Mouse (Mus musculus) MEL (cell line): ENCODE results near the gene Sacs. TPM values are rescaled to one million over a fixed set of nuclear protein-coding genes. Genes with fewer than 3 reads are reported as not detected.
A peak's percentile ranks its signal among the peaks of the same experiment; 100 is the strongest.

Experiments
- DNase-seq: peaks from one replicate; pipeline ENCODE4 v3.0.0; 2011; ENCODE audit warnings: low read depth, low spot score
- H3K27ac ChIP-seq: 2 replicates; pipeline ENCODE4 v1.5.1; 2012; ENCODE audit warnings: low read depth, mild to moderate bottlenecking, control low read depth, low read length, moderate library complexity; ENCODE audit not compliant: control insufficient read depth
- H3K27me3 ChIP-seq, 2 experiments: fragments of 150-350 bp in 1 of 2; sonication (generic) in 1 of 2; 2 replicates each; pipeline ENCODE4 v1.6.1; 2012; ENCODE audit warnings: low read length in 2 of 2, mild to moderate bottlenecking in 2 of 2, improper control_type of control experiment in 1 of 2, moderate library complexity in 1 of 2; ENCODE audit not compliant: insufficient read depth in 2 of 2, control insufficient read depth in 1 of 2
- H3K36me3 ChIP-seq, 2 experiments: 2 replicates each; pipeline ENCODE4 v1.6.1; 2012 to 2014; ENCODE audit warnings: low read length in 2 of 2, improper control_type of control experiment in 1 of 2, inconsistent platforms in 1 of 2, mild to moderate bottlenecking in 1 of 2; ENCODE audit not compliant: insufficient read depth in 2 of 2, control insufficient read depth in 1 of 2
- H3K4me1 ChIP-seq, 2 experiments: fragments of 150-350 bp in 1 of 2; sonication (generic) in 1 of 2; 2 replicates each; pipeline ENCODE4 v1.6.1; 2012; ENCODE audit warnings: low read length in 2 of 2, improper control_type of control experiment in 1 of 2, mild to moderate bottlenecking in 1 of 2; ENCODE audit not compliant: insufficient read depth in 2 of 2, control insufficient read depth in 1 of 2
- H3K4me3 ChIP-seq, 2 experiments: fragments of 150-350 bp in 1 of 2; sonication (generic) in 1 of 2; 2 replicates each; pipeline ENCODE4 v1.5.1; 2012; ENCODE audit warnings: low read depth in 2 of 2, low read length in 2 of 2, mild to moderate bottlenecking in 2 of 2, moderate library complexity in 2 of 2, control low read depth in 1 of 2, improper control_type of control experiment in 1 of 2; ENCODE audit not compliant: control insufficient read depth in 1 of 2, insufficient read depth in 1 of 2
- H3K79me2 ChIP-seq: 2 replicates; pipeline ENCODE4 v1.6.1; 2012; ENCODE audit warnings: mild to moderate bottlenecking, low read length, moderate library complexity; ENCODE audit not compliant: control insufficient read depth, poor library complexity, insufficient read depth
- H3K9ac ChIP-seq: 2 replicates; pipeline ENCODE4 v1.6.1; 2012; ENCODE audit warnings: low read depth, mild to moderate bottlenecking, control low read depth, low read length, moderate library complexity; ENCODE audit not compliant: control insufficient read depth, poor library complexity, severe bottlenecking
- H3K9me3 ChIP-seq: fragments of 150-350 bp; sonication (generic); replicated peaks from 2 replicates; pipeline ENCODE4 v1.6.1; 2012; ENCODE audit warnings: mild to moderate bottlenecking, low read length, improper control_type of control experiment, moderate library complexity; ENCODE audit not compliant: insufficient read depth
- BHLHE40 ChIP-seq: IDR thresholded peaks from 2 replicates; pipeline ENCODE4 v1.6.1; 2012; ENCODE audit warnings: low read depth, mild to moderate bottlenecking, inconsistent platforms, low read length, improper control_type of control experiment, borderline replicate concordance
- CHD1 ChIP-seq: IDR thresholded peaks from 2 replicates; pipeline ENCODE4 v1.6.1; 2012; ENCODE audit warnings: low read depth, mild to moderate bottlenecking, inconsistent platforms, low read length, improper control_type of control experiment
- CTCF ChIP-seq, 3 experiments: IDR thresholded peaks in 2 of 3; conservative IDR thresholded peaks in 1 of 3; 2 replicates each; pipeline ENCODE4 v1.5.1; 2011 to 2012; ENCODE audit warnings: low read length in 3 of 3, low read depth in 2 of 3, mild to moderate bottlenecking in 2 of 3, improper control_type of control experiment in 1 of 3, inconsistent platforms in 1 of 3, mixed read lengths in 1 of 3, moderate library complexity in 1 of 3; ENCODE audit not compliant: control insufficient read depth in 1 of 3, insufficient read depth in 1 of 3, poor library complexity in 1 of 3, severe bottlenecking in 1 of 3
- GABPA ChIP-seq: IDR thresholded peaks from 2 replicates; pipeline ENCODE4 v1.6.1; 2012; ENCODE audit warnings: low read depth, mild to moderate bottlenecking, inconsistent platforms, low read length, improper control_type of control experiment, moderate library complexity
- GATA1 ChIP-seq: IDR thresholded peaks from 2 replicates; pipeline ENCODE4 v1.6.1; 2011; ENCODE audit warnings: low read depth, low read length, improper control_type of control experiment
- HCFC1 ChIP-seq: IDR thresholded peaks from 2 replicates; pipeline ENCODE4 v1.6.1; 2012; ENCODE audit warnings: low read depth, mild to moderate bottlenecking, inconsistent platforms, low read length, improper control_type of control experiment, moderate library complexity
- JUND ChIP-seq: IDR thresholded peaks from 2 replicates; pipeline ENCODE4 v1.6.1; 2011; ENCODE audit warnings: low read depth, mild to moderate bottlenecking, improper control_type of control experiment, low read length
- MAZ ChIP-seq: IDR thresholded peaks from 2 replicates; pipeline ENCODE4 v1.6.1; 2012; ENCODE audit warnings: low read depth, mild to moderate bottlenecking, inconsistent platforms, low read length, improper control_type of control experiment
- MXI1 ChIP-seq: IDR thresholded peaks from 2 replicates; pipeline ENCODE4 v1.6.1; 2011; ENCODE audit warnings: mild to moderate bottlenecking, low read depth, low read length, improper control_type of control experiment
- POLR2A ChIP-seq, 2 experiments: IDR thresholded peaks; 2 replicates each; pipeline ENCODE4 v1.6.1; 2011 to 2012; ENCODE audit warnings: low read length in 2 of 2, mild to moderate bottlenecking in 2 of 2, control low read depth in 1 of 2, improper control_type of control experiment in 1 of 2, low read depth in 1 of 2, moderate library complexity in 1 of 2; ENCODE audit not compliant: control insufficient read depth in 1 of 2, insufficient read depth in 1 of 2, poor library complexity in 1 of 2
- POLR2AphosphoS2 ChIP-seq: IDR thresholded peaks from 2 replicates; pipeline ENCODE4 v1.6.1; 2011; ENCODE audit warnings: low read length, improper control_type of control experiment
- POLR2AphosphoS5 ChIP-seq: IDR thresholded peaks from 2 replicates; pipeline ENCODE4 v1.6.1; 2012; ENCODE audit warnings: low read depth, borderline replicate concordance, mild to moderate bottlenecking, inconsistent platforms, low read length, moderate library complexity, mixed read lengths
- RAD21 ChIP-seq: IDR thresholded peaks from 2 replicates; pipeline ENCODE4 v1.6.1; 2011; ENCODE audit warnings: mild to moderate bottlenecking, low read depth, low read length, improper control_type of control experiment
- RCOR1 ChIP-seq: IDR thresholded peaks from 2 replicates; pipeline ENCODE4 v1.6.1; 2012; ENCODE audit warnings: low read depth, mild to moderate bottlenecking, inconsistent platforms, low read length, improper control_type of control experiment
- SMC3 ChIP-seq: IDR thresholded peaks from 2 replicates; pipeline ENCODE4 v1.6.1; 2011; ENCODE audit warnings: low read depth, low read length, improper control_type of control experiment
- TBP ChIP-seq: IDR thresholded peaks from 2 replicates; pipeline ENCODE4 v1.8.0; 2011; ENCODE audit warnings: low read depth, low read length, improper control_type of control experiment
- UBTF ChIP-seq: IDR thresholded peaks from 2 replicates; pipeline ENCODE4 v1.6.1; 2012; ENCODE audit warnings: low read depth, mild to moderate bottlenecking, inconsistent platforms, low read length, improper control_type of control experiment, moderate library complexity, borderline replicate concordance; ENCODE audit not compliant: insufficient read depth
- USF1 ChIP-seq: IDR thresholded peaks from 2 replicates; pipeline ENCODE4 v1.6.1; 2014; ENCODE audit warnings: low read depth, mild to moderate bottlenecking, inconsistent platforms, low read length, improper control_type of control experiment, moderate library complexity
- ZC3H11A ChIP-seq: IDR thresholded peaks from 2 replicates; pipeline ENCODE4 v1.6.1; 2012; ENCODE audit warnings: low read depth, mild to moderate bottlenecking, inconsistent platforms, low read length, improper control_type of control experiment
- ZMIZ1 ChIP-seq: IDR thresholded peaks from 2 replicates; pipeline ENCODE4 v1.6.1; 2012; ENCODE audit warnings: low read depth, mild to moderate bottlenecking, inconsistent platforms, low read length, improper control_type of control experiment, moderate library complexity
- polyA plus RNA-seq, 2 experiments: library from polyadenylated mRNA; stranded (reverse) in 1 of 2; unstranded in 1 of 2; fragments of >175 nt in 1 of 2; fragments of >200 nt in 1 of 2; gene quantifications; 2 replicates each; pipeline versions ENCODE4 v1.2.1 to v1.2.4; 2012; ENCODE audit warnings: low replicate concordance in 2 of 2, low read depth in 1 of 2; ENCODE audit not compliant: insufficient read length in 2 of 2, insufficient read depth in 1 of 2, missing spikeins in 1 of 2
- total RNA-seq: library from RNA; depleted of rRNA; stranded (reverse); fragments of 300-350 nt; gene quantifications from 2 replicates; pipeline ENCODE4 v1.2.3, GENCODE M21; 2012

The Sacs gene
- total and polyA plus RNA-seq, 3 experiments, result 10.9 to 32.0 (median 12.1) TPM

GRCm38 (mm10) chr14:61112404-61112803 lies 25.9 kb upstream of the Sacs start:
- H3K79me2 ChIP-seq, result no peaks in the 10 kb centered on the region
- H3K36me3 ChIP-seq, result no peaks in the 10 kb centered on the region
- peaks cover 0 to 4% of the 10 kb centered on the region in 2 experiments; a peak in 1 of 4 replicates for H3K27me3 ChIP-seq
- TF ChIP-seq SMC3 (peak; percentile 83), BHLHE40 (no peak), CTCF (IDR thresholded peaks at IDR 0.05 in 2 of 3, conservative IDR thresholded peaks at IDR 0.05 in 1 of 3; ENCODE audit: control insufficient read depth in 1 of 3, insufficient read depth in 1 of 3, low read depth in 2 of 3, low read length in 3 of 3, poor library complexity in 1 of 3, severe bottlenecking in 1 of 3) (peak; percentile 42 to 89 (median 76)), ZMIZ1 (no peak), RAD21 (peak; percentile 81), ZC3H11A (peak; percentile 68), USF1 (0 out of 2 replicates have a peak, but pooled peaks have one; percentile 35)
- TF ChIP-seq, all 39 proteins: peak for 5
- no peak overlapping the region for H3K27ac ChIP-seq
- no peak overlapping the region for H3K4me3 ChIP-seq
- no peaks in the 10 kb centered on the region for H3K9me3 ChIP-seq
- H3K9ac ChIP-seq, result no peak overlapping the region
- H3K4me1 ChIP-seq, result no peaks in the 10 kb centered on the region
- peak; percentile 61 for DNase-seq

GRCm38 (mm10) chr14:61124755-61125154 lies 13.5 kb upstream of the Sacs start:
- H3K79me2 ChIP-seq, result no peaks in the 10 kb centered on the region
- H3K9me3 ChIP-seq, result no peaks in the 10 kb centered on the region
- H3K4me3 ChIP-seq, result no peak overlapping the region
- no peak overlapping the region for H3K9ac ChIP-seq
- peaks cover 0 to 2% of the 10 kb centered on the region in 2 experiments; a peak in 1 of 4 replicates for H3K27me3 ChIP-seq
- TF ChIP-seq POLR2AphosphoS5, result no peak
- no peak for TF ChIP-seq CHD1
- TF ChIP-seq RAD21, result no peak
- TF ChIP-seq JUND, result no peak
- no peak for TF ChIP-seq RCOR1
- no peak for TF ChIP-seq TBP
- TF ChIP-seq POLR2AphosphoS2, result no peak
- no peak for TF ChIP-seq SMC3
- TF ChIP-seq MAZ, result no peak
- no peak for TF ChIP-seq HCFC1
- no peak for TF ChIP-seq GABPA
- no peak for TF ChIP-seq MXI1
- no peak for TF ChIP-seq BHLHE40
- no peak for TF ChIP-seq ZMIZ1
- no peak for TF ChIP-seq GATA1
- TF ChIP-seq CTCF (IDR thresholded peaks at IDR 0.05 in 2 of 3, conservative IDR thresholded peaks at IDR 0.05 in 1 of 3; ENCODE audit: control insufficient read depth in 1 of 3, insufficient read depth in 1 of 3, low read depth in 2 of 3, low read length in 3 of 3, poor library complexity in 1 of 3, severe bottlenecking in 1 of 3), result no peak
- no peak for TF ChIP-seq POLR2A (IDR thresholded peaks at IDR 0.05; ENCODE audit: control insufficient read depth in 1 of 2, insufficient read depth in 1 of 2, low read depth in 1 of 2, low read length in 2 of 2, poor library complexity in 1 of 2)
- TF ChIP-seq UBTF, result no peak
- H3K4me1 ChIP-seq, result no peaks in the 10 kb centered on the region
- no peak overlapping the region for H3K27ac ChIP-seq
- no peak for DNase-seq
- no peaks in the 10 kb centered on the region for H3K36me3 ChIP-seq
